Mouse (Mus musculus): ENCODE results near the gene Gm11639.

DNA sequence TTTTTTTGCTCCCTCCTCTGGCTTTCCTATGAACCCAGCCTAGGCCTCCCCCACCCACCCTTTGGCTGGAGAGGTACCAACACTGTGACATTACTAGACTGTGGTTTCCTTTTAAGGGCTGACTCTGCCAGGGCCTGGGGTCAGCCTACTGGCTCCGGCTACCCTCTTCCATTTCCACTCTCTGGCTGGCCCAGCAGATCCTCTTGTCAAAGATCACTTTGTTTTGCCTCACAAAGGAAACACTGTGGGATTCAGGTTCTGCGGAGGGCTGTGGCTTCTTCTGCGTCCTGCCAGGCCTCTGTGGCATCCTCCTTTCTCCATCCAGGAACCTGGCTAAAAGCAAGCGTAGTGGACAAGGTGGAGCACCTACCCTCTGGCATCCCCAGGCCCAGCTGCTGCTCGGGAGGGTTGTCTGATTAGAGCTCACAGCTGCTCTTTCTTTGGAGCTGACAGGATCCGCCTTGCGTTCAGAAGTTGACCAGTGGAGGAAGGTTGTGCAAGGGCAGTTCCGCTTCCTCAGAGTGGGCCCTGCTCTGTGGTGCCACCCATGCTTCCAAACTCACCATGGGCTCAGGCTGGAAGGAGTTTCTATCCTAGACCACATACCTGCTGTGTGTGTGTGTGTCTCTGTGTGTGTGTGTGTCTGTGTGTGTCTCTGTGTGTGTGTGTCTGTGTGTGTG lies 38.2 kb upstream of the Gm11639 start:
- TF ChIP-seq ZKSCAN1 (IDR thresholded peaks at IDR 0.05; ENCODE audit: low read depth, low read length) (no peak), UBTF (IDR thresholded peaks at IDR 0.05; ENCODE audit: borderline replicate concordance, insufficient read depth, low read depth, low read length) (no peak), TAL1 (IDR thresholded peaks at IDR 0.05; ENCODE audit: low read length) (no peak), ETS1 (IDR thresholded peaks at IDR 0.05; ENCODE audit: low read depth, low read length) (no peak), TCF12 (IDR thresholded peaks at IDR 0.05; ENCODE audit: low read depth, low read length) (no peak), EP300 (IDR thresholded peaks at IDR 0.05; ENCODE audit: low read depth in 1 of 2, low read length in 2 of 2) (no peak), KAT2A (conservative IDR thresholded peaks at IDR 0.05; ENCODE audit: low read depth, low read length) (no peak), CHD2 (IDR thresholded peaks at IDR 0.05; ENCODE audit: low read length) (no peak), SIN3A (IDR thresholded peaks at IDR 0.05; ENCODE audit: low read length) (no peak), CHD1 (IDR thresholded peaks at IDR 0.05; ENCODE audit: low read depth, low read length) (no peak), MAFK (IDR thresholded peaks at IDR 0.05; ENCODE audit: borderline replicate concordance, low read depth, low read length) (no peak), MAX (IDR thresholded peaks at IDR 0.05; ENCODE audit: low read length) (no peak), USF1 (IDR thresholded peaks at IDR 0.05; ENCODE audit: low read depth, low read length) (no peak), POLR2A (IDR thresholded peaks at IDR 0.05; ENCODE audit: control insufficient read depth in 1 of 2, insufficient read depth in 1 of 2, low read depth in 1 of 2, low read length in 2 of 2, poor library complexity in 1 of 2) (no peak)

Measured in MEL (cell line).